Mouse (Mus musculus) gastrocnemius, postnatal 14 days (tissue): ENCODE measurements around the gene Tcte3. TPM values are rescaled to one million over a fixed set of nuclear protein-coding genes. Genes with fewer than 3 reads are reported as not detected.
A peak's percentile ranks its signal among the peaks of the same experiment; 100 is the strongest.
"Not testable (repeated sequence)": the region's sequence is repeated elsewhere in the genome, so short reads cannot be mapped to it uniquely, and the experiment has no call there.

Experiments
- DNase-seq: peaks from one replicate; pipeline ENCODE4 v3.0.0; 2021; ENCODE audit warnings: mixed read lengths
- intact Hi-C: fragments of 180-260 bp; cut with DNase I; formaldehyde crosslinking; loops from one replicate; pipeline ENCODE4 v1.15.1; 2025; ENCODE audit warnings: low total_unique reads
- long read RNA-seq, 2 experiments: library from polyadenylated mRNA; stranded (forward); transcript quantifications; one replicate each; pipeline ENCODE4 v2.0.0; 2021
- total RNA-seq, 2 experiments: library from RNA; stranded (reverse); gene quantifications; 2 replicates each; pipeline ENCODE4 v1.2.3; 2021

Tcte3 gene
- under 1 TPM in 1 of 2 experiments, not detected in 1; 0.51 TPM for total RNA-seq
- long read RNA-seq, experiment 1 = 0 reads
- long read RNA-seq, experiment 2 = 0 reads

- DNase-seq, intact Hi-C loops: not testable (repeated sequence)
Measured at GRCm38 (mm10) chr17:15041175-15041729, at the start of gene Tcte3, which contains the start of the genes Ermard and Gm3448. Tcte3 (minus strand) TSS chr17:15041488. Ermard (plus strand) TSS chr17:15041208. Gm3448 (minus strand) TSS chr17:15041537.

GRCm38 (mm10) chr17:15088591-15089001, 47.3 kb upstream of the Tcte3 start:
- intact Hi-C loops = no loop called here
- no peak for DNase-seq

- intact Hi-C loops = no loop called here
- DNase-seq = no peak
Measured at GRCm38 (mm10) chr17:15088166-15088565, 46.9 kb upstream of the Tcte3 start.

GRCm38 (mm10) chr17:15085006-15085405, 43.7 kb upstream of the Tcte3 start:
- intact Hi-C loops = no loop called here
- no peak for DNase-seq

GRCm38 (mm10) chr17:15084226-15084848, 43.0 kb upstream of the Tcte3 start:
- no peak for DNase-seq
- intact Hi-C loops = no loop called here

- intact Hi-C loops = no loop called here
- DNase-seq = no peak
Measured at GRCm38 (mm10) chr17:15077536-15077935, 36.2 kb upstream of the Tcte3 start.

- intact Hi-C loops = no loop called here
- DNase-seq = no peak
Measured at GRCm38 (mm10) chr17:15075033-15075432, 33.7 kb upstream of the Tcte3 start.

GRCm38 (mm10) chr17:15072211-15072610, 30.9 kb upstream of the Tcte3 start:
- DNase-seq = no peak
- intact Hi-C loops = no loop called here

GRCm38 (mm10) chr17:15069124-15069523, 27.8 kb upstream of the Tcte3 start:
- intact Hi-C loops = loop anchor here (5.0 kb wide), 2 partner anchors 308 to 403 kb away; partner anchors contain the start of gene Dll1
- no peak for DNase-seq

GRCm38 (mm10) chr17:15068040-15068792, 26.9 kb upstream of the Tcte3 start:
- intact Hi-C loops = loop anchor here (5.0 kb wide), 2 partner anchors 309 to 404 kb away; partner anchors contain the start of gene Dll1
- no peak for DNase-seq

GRCm38 (mm10) chr17:15066911-15067310, 25.6 kb upstream of the Tcte3 start:
- DNase-seq = no peak
- intact Hi-C loops = loop anchor here (5.0 kb wide), 2 partner anchors 310 to 405 kb away; partner anchors contain the start of gene Dll1

GRCm38 (mm10) chr17:15066066-15066465, 24.8 kb upstream of the Tcte3 start:
- intact Hi-C loops = loop anchor here (5.0 kb wide), 2 partner anchors 311 to 406 kb away; partner anchors contain the start of gene Dll1
- no peak for DNase-seq

- intact Hi-C loops = loop anchor here (5.0 kb wide), 2 partner anchors 312 to 407 kb away; partner anchors contain the start of gene Dll1
- DNase-seq = peak; percentile 43
Measured at GRCm38 (mm10) chr17:15065391-15066024, 24.2 kb upstream of the Tcte3 start.

- intact Hi-C loops = no loop called here
- DNase-seq = no peak
Measured at GRCm38 (mm10) chr17:15060356-15060755, 19.1 kb upstream of the Tcte3 start.

- no peak for DNase-seq
- intact Hi-C loops = no loop called here
Measured at GRCm38 (mm10) chr17:15059646-15060045, 18.4 kb upstream of the Tcte3 start.

- intact Hi-C loops = no loop called here
- no peak for DNase-seq
Measured at GRCm38 (mm10) chr17:15058161-15058591, 16.9 kb upstream of the Tcte3 start.

GRCm38 (mm10) chr17:15055925-15056324, 14.6 kb upstream of the Tcte3 start:
- no peak for DNase-seq
- intact Hi-C loops = no loop called here

- intact Hi-C loops, DNase-seq: not testable (repeated sequence)
Measured at GRCm38 (mm10) chr17:15053829-15054200, 12.5 kb upstream of the Tcte3 start.

- intact Hi-C loops, DNase-seq: not testable (repeated sequence)
Measured at GRCm38 (mm10) chr17:15053183-15053828, 12.0 kb upstream of the Tcte3 start.
